Mouse (Mus musculus): ENCODE results near the gene Draxin. TPM values are rescaled to one million over a fixed set of nuclear protein-coding genes. Genes with fewer than 3 reads are reported as not detected.

Gene Draxin
- polyA plus RNA-seq, 1 experiment from 2014 or later, result 0.08 TPM

DNA sequence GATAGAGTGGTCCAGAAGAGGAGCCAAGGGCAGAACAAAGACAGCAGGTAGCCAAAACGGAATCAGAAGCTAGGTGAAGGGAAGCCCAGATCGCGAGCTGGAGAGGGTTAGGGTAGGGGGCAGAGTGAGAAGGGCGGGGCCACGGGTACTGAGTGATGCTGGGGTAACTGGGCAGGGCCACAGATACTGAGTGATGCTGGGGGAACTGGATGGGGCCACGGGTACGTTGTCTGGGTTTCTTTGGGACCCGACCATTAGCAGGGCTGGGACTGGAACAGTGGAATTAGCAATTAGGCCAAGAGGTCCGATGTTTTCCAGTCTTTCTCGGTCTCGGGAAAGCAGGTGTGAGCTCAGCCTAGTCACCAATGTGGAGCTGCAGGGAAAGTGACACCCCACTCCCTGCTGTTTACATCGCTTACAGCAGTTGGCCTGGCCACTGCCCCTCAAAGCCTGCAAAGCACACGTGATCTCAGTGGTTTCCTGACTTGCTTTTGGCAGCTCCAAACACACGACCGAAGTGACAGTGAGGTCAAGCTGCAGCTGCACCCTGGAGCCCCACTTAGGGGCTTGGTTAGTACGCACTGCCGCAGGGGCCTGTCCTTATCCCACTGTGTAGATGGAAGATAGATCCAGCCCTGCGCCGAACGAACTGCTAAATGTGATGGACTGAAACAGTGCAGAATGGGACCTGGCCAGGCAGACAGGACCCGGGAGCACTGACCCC, 47.2 kb downstream of the Draxin start:
- Histone ChIP-seq H3K9ac (ENCODE audit: low read length) (no peak overlapping the region), H3K9me3 (ENCODE audit: control insufficient read depth, low read length) (no peaks in the 10 kb centered on the region), H3K27ac (ENCODE audit: low read length) (no peak overlapping the region), H3K27me3 (ENCODE audit: control insufficient read depth, insufficient read depth, low read depth, low read length) (no peaks in the 10 kb centered on the region), H3K4me2 (ENCODE audit: low read depth, low read length) (no peak overlapping the region), H3K4me1 (replicated peaks; ENCODE audit: control insufficient read depth, insufficient read depth, low read length) (peaks cover 18% of the 10 kb centered on the region), H3K36me3 (ENCODE audit: control insufficient read depth, insufficient read depth, low read length) (peaks cover 2% of the 10 kb centered on the region), H3K4me3 (ENCODE audit: low read length) (no peak overlapping the region)
- WGBS, result 46% methylated on average over 21 of the region's 21 CpGs
- ATAC-seq (ENCODE audit: low read depth), result no peak

DNA sequence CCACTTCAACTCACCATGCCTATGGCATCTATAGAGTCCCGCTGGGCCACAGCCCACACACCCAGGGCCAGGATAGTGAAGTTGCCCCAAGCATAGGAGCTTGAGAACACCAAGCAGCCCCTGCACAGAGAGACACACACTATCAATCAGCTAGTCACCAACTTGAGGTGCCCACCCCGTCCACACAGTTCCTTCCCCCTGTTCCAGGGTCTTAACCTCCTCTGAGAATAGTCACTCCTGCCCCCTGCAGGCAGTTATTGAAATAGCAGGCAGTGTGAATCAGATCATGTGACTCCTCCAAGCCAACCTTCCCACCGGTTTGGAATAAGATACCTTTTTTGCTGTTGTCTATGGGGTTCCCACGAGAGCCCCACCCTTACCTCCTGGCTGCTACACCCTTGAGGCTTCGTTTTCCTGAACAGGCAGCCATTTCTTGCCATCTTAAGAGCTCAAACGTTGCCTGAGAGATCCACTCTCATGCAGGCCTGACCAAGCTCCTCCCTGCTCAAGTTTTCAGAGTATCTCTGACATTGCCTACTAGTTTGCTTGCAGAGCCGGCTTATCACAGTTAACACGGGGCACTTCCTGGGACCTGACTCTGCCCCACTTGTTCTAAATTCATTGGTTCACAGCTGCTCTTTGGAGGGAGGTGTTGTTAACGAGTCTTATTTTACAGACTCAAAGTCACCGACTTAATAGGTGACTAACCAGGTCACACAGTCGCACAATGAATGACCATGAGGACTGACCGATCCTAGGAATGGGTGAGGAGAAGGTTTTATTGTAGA, 48.0 kb downstream of the Draxin start:
- no peaks in the 10 kb centered on the region for H3K27me3 ChIP-seq (ENCODE audit: control insufficient read depth, insufficient read depth, low read depth, low read length)

GRCm38 (mm10) chr4:148081201-148081600, 49.3 kb downstream of the Draxin start:
- Histone ChIP-seq H3K27me3 (ENCODE audit: control insufficient read depth, insufficient read depth, low read depth, low read length) (no peaks in the 10 kb centered on the region), H3K36me3 (ENCODE audit: control insufficient read depth, insufficient read depth, low read length) (peaks cover 2% of the 10 kb centered on the region), H3K4me2 (ENCODE audit: low read depth, low read length) (no peak overlapping the region), H3K9me3 (ENCODE audit: control insufficient read depth, low read length) (no peaks in the 10 kb centered on the region), H3K27ac (ENCODE audit: low read length) (no peak overlapping the region), H3K4me3 (ENCODE audit: low read length) (no peak overlapping the region), H3K9ac (ENCODE audit: low read length) (no peak overlapping the region), H3K4me1 (replicated peaks; ENCODE audit: control insufficient read depth, insufficient read depth, low read length) (peaks cover 13% of the 10 kb centered on the region)
- WGBS, result 88% methylated on average over 10 of the region's 10 CpGs
- no peak for ATAC-seq (ENCODE audit: low read depth)

More for the DNA sequence above, 48.0 kb downstream of the Draxin start:
- H3K4me1 ChIP-seq (replicated peaks; ENCODE audit: control insufficient read depth, insufficient read depth, low read length), result peaks cover 18% of the 10 kb centered on the region
- peak; percentile 29; the same call in 1 of the 2 replicates for ATAC-seq (ENCODE audit: low read depth)
- H3K4me3 ChIP-seq (ENCODE audit: low read length), result no peak overlapping the region
- H3K36me3 ChIP-seq (ENCODE audit: control insufficient read depth, insufficient read depth, low read length), result peaks cover 2% of the 10 kb centered on the region
- no peak overlapping the region for H3K9ac ChIP-seq (ENCODE audit: low read length)
- H3K9me3 ChIP-seq (ENCODE audit: control insufficient read depth, low read length), result no peaks in the 10 kb centered on the region
- 42% methylated on average over 12 of the region's 12 CpGs for WGBS
- no peak overlapping the region for H3K27ac ChIP-seq (ENCODE audit: low read length)
- no peak overlapping the region for H3K4me2 ChIP-seq (ENCODE audit: low read depth, low read length)

GRCm38 (mm10) chr4:148080597-148080973, 49.9 kb downstream of the Draxin start:
- 83% methylated on average over 1 of the region's 1 CpGs for WGBS

GRCm38 (mm10) chr4:148079944-148080596, 50.4 kb downstream of the Draxin start:
- Histone ChIP-seq H3K9ac (ENCODE audit: low read length) (no peak overlapping the region), H3K4me3 (ENCODE audit: low read length) (no peak overlapping the region), H3K4me1 (replicated peaks; ENCODE audit: control insufficient read depth, insufficient read depth, low read length) (peaks cover 15% of the 10 kb centered on the region), H3K9me3 (ENCODE audit: control insufficient read depth, low read length) (no peaks in the 10 kb centered on the region), H3K27me3 (ENCODE audit: control insufficient read depth, insufficient read depth, low read depth, low read length) (no peaks in the 10 kb centered on the region), H3K4me2 (ENCODE audit: low read depth, low read length) (no peak overlapping the region), H3K27ac (ENCODE audit: low read length) (no peak overlapping the region), H3K36me3 (ENCODE audit: control insufficient read depth, insufficient read depth, low read length) (peaks cover 2% of the 10 kb centered on the region)
- 81% methylated on average over 8 of the region's 8 CpGs for WGBS
- no peak for ATAC-seq (ENCODE audit: low read depth)

More at GRCm38 (mm10) chr4:148080597-148080973, 49.9 kb downstream of the Draxin start:
- no peak overlapping the region for H3K9ac ChIP-seq (ENCODE audit: low read length)
- no peak for ATAC-seq (ENCODE audit: low read depth)
- no peaks in the 10 kb centered on the region for H3K9me3 ChIP-seq (ENCODE audit: control insufficient read depth, low read length)
- no peak overlapping the region for H3K4me2 ChIP-seq (ENCODE audit: low read depth, low read length)
- peaks cover 13% of the 10 kb centered on the region for H3K4me1 ChIP-seq (replicated peaks; ENCODE audit: control insufficient read depth, insufficient read depth, low read length)
- no peak overlapping the region for H3K4me3 ChIP-seq (ENCODE audit: low read length)
- no peak overlapping the region for H3K27ac ChIP-seq (ENCODE audit: low read length)
- H3K36me3 ChIP-seq (ENCODE audit: control insufficient read depth, insufficient read depth, low read length), result peaks cover 2% of the 10 kb centered on the region
- H3K27me3 ChIP-seq (ENCODE audit: control insufficient read depth, insufficient read depth, low read depth, low read length), result no peaks in the 10 kb centered on the region

DNA sequence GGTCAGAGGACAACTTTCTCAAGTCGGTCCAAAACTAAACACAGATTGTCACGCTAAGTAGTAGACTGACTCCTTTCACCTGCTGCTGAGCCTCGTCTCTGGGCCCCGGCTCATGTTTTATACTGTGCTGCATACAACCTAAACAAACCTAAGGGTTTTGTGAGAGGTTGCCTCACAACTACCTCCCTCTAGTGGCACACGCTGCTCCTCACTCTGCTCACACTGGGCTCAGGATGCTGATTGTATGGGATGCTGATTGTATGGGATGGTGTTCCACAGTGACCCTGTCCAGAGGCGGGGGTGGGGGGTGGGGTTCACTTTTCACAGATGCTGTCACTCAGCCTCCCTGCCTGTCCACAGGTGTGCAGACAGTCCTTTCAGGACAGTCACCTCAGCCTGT, 51.3 kb downstream of the Draxin start:
- Histone ChIP-seq H3K36me3 (ENCODE audit: control insufficient read depth, insufficient read depth, low read length) (peaks cover 2% of the 10 kb centered on the region), H3K27ac (ENCODE audit: low read length) (no peak overlapping the region), H3K4me3 (ENCODE audit: low read length) (no peak overlapping the region), H3K9me3 (ENCODE audit: control insufficient read depth, low read length) (no peaks in the 10 kb centered on the region), H3K4me1 (replicated peaks; ENCODE audit: control insufficient read depth, insufficient read depth, low read length) (peaks cover 11% of the 10 kb centered on the region), H3K27me3 (ENCODE audit: control insufficient read depth, insufficient read depth, low read depth, low read length) (no peaks in the 10 kb centered on the region), H3K9ac (ENCODE audit: low read length) (no peak overlapping the region), H3K4me2 (ENCODE audit: low read depth, low read length) (no peak overlapping the region)
- no peak for ATAC-seq (ENCODE audit: low read depth)
- 45% methylated on average over 6 of the region's 6 CpGs for WGBS

DNA sequence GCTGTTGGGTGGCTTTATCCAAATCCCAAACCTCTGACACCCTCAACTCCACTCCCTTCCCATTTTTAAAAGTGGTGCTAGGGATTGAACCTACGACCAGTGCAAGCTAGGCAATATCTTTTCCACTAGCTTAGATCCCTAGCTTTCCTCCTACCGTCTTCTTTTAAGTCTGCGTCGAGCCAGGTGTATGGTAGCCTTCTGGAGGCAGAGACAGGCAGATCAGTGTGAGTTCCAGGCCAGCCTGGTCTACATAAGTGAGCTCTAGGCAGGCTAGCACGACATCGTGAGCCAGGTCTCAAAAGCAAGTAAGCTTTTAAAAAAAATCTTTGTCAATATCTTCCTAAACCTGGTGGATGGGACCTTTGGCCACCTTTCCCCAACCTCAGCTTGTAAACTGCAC, 54.6 kb downstream of the Draxin start:
- Histone ChIP-seq H3K4me3 (ENCODE audit: low read length) (no peak overlapping the region), H3K4me2 (ENCODE audit: low read depth, low read length) (no peak overlapping the region), H3K27me3 (ENCODE audit: control insufficient read depth, insufficient read depth, low read depth, low read length) (no peaks in the 10 kb centered on the region), H3K27ac (ENCODE audit: low read length) (no peak overlapping the region), H3K4me1 (replicated peaks; ENCODE audit: control insufficient read depth, insufficient read depth, low read length) (0 out of 2 replicates have a peak, but pooled peaks cover 2% of the 10 kb centered on the region), H3K9me3 (ENCODE audit: control insufficient read depth, low read length) (no peaks in the 10 kb centered on the region), H3K36me3 (ENCODE audit: control insufficient read depth, insufficient read depth, low read length) (peaks cover 2% of the 10 kb centered on the region; the same call in 1 of the 2 replicates), H3K9ac (ENCODE audit: low read length) (no peak overlapping the region)
- whole genome bisulfite sequencing, result 88% methylated on average over 6 of the region's 6 CpGs
- no peak for ATAC-seq (ENCODE audit: low read depth)

- peak overlapping the region; percentile 52 for H3K9ac ChIP-seq (ENCODE audit: low read length)
- peak; percentile 59 for ATAC-seq (ENCODE audit: low read depth)
These were observed 55.2 kb downstream of the Draxin start for GRCm38 (mm10) chr4:148075259-148075658.

More at GRCm38 (mm10) chr4:148075259-148075658, 55.2 kb downstream of the Draxin start:
- Histone ChIP-seq H3K4me3 (ENCODE audit: low read length) (peak overlapping the region; percentile 45), H3K27ac (ENCODE audit: low read length) (no peak overlapping the region; the same call in 1 of the 2 replicates), H3K4me1 (replicated peaks; ENCODE audit: control insufficient read depth, insufficient read depth, low read length) (0 out of 2 replicates have a peak, but pooled peaks cover 2% of the 10 kb centered on the region), H3K36me3 (ENCODE audit: control insufficient read depth, insufficient read depth, low read length) (no peaks in the 10 kb centered on the region), H3K27me3 (ENCODE audit: control insufficient read depth, insufficient read depth, low read depth, low read length) (no peaks in the 10 kb centered on the region), H3K4me2 (ENCODE audit: low read depth, low read length) (peak overlapping the region; percentile 65), H3K9me3 (ENCODE audit: control insufficient read depth, low read length) (no peaks in the 10 kb centered on the region)
- WGBS, result 35% methylated on average over 21 of the region's 21 CpGs
